Mouse (Mus musculus) myocyte (in vitro differentiated cells): ENCODE results near the gene Heg1.

Source experiments
- CEBPB ChIP-seq: IDR thresholded peaks from 2 replicates; pipeline ENCODE4 v1.6.1; 2011; ENCODE audit warnings: mild to moderate bottlenecking, moderate library complexity; ENCODE audit not compliant: poor library complexity, insufficient read depth, severe bottlenecking
- E2F4 ChIP-seq: IDR thresholded peaks from one replicate; pipeline ENCODE4 v1.6.1; 2011; ENCODE audit warnings: mild to moderate bottlenecking, control low read depth, moderate library complexity; ENCODE audit not compliant: insufficient read depth
- MAX ChIP-seq: IDR thresholded peaks from one replicate; pipeline ENCODE4 v1.6.1; 2011; ENCODE audit warnings: low read depth, mild to moderate bottlenecking, control low read depth
- MYOD1 ChIP-seq, 3 experiments: IDR thresholded peaks; one replicate each; pipeline ENCODE4 v1.6.1; 2011; ENCODE audit warnings: control low read depth in 2 of 3, low read depth in 2 of 3, mild to moderate bottlenecking in 2 of 3, moderate library complexity in 1 of 3; ENCODE audit not compliant: insufficient read length in 2 of 3, control insufficient read depth in 1 of 3
- MYOG ChIP-seq, 3 experiments: IDR thresholded peaks; one replicate each; pipeline ENCODE4 v1.6.1; 2011; ENCODE audit warnings: control low read depth in 2 of 3, low read depth in 2 of 3, mild to moderate bottlenecking in 2 of 3; ENCODE audit not compliant: insufficient read length in 2 of 3, control insufficient read depth in 1 of 3, insufficient read depth in 1 of 3
- POLR2A ChIP-seq: IDR thresholded peaks from one replicate; pipeline ENCODE4 v1.6.1; 2011; ENCODE audit warnings: low read depth, mild to moderate bottlenecking, control low read depth, moderate library complexity; ENCODE audit not compliant: insufficient read length
- POLR2AphosphoS2 ChIP-seq: IDR thresholded peaks from one replicate; pipeline ENCODE4 v1.6.1; 2011; ENCODE audit warnings: low read depth, control low read depth; ENCODE audit not compliant: insufficient read length
- REST ChIP-seq: IDR thresholded peaks from one replicate; pipeline ENCODE4 v1.6.1; 2011; ENCODE audit warnings: mild to moderate bottlenecking, control low read depth, moderate library complexity; ENCODE audit not compliant: insufficient read depth, insufficient read length
- TCF12 ChIP-seq: IDR thresholded peaks from one replicate; pipeline ENCODE4 v1.6.1; 2011; ENCODE audit warnings: mild to moderate bottlenecking, control low read depth; ENCODE audit not compliant: poor library complexity, insufficient read depth, severe bottlenecking
- USF1 ChIP-seq: IDR thresholded peaks from one replicate; pipeline ENCODE4 v1.6.1; 2011; ENCODE audit warnings: low read depth, mild to moderate bottlenecking, control low read depth, moderate library complexity

DNA sequence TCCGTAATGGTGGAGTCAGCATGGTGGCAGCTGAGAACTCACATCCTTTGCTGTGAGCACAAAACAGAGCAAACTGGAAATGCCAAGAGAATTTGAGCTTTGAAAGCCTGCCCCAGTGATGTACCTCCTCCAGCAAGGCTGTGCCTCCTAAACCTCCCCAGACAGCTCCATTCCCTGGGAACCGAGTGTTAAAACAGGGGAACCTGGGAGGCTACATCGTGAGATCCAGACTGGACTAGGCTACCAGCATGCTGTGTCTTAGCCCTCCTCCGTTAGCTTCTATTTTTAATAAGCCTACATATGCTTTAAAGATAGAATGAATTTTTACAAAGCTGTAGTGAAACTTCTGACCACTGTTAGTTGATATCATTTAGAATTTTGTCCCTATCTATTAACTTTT lies 17.7 kb downstream of the Heg1 start:
- TF ChIP-seq USF1: no peak
- TF ChIP-seq POLR2A: no peak
- no peak for TF ChIP-seq REST
- no peak for TF ChIP-seq MYOD1 (IDR thresholded peaks at IDR 0.05; ENCODE audit: control insufficient read depth in 1 of 3, insufficient read length in 2 of 3, low read depth in 2 of 3)
- TF ChIP-seq E2F4: no peak
- TF ChIP-seq POLR2AphosphoS2: no peak
- no peak for TF ChIP-seq MAX
- no peak for TF ChIP-seq MYOG (IDR thresholded peaks at IDR 0.05; ENCODE audit: control insufficient read depth in 1 of 3, insufficient read depth in 1 of 3, insufficient read length in 2 of 3, low read depth in 2 of 3)
- TF ChIP-seq TCF12: no peak
- no peak for TF ChIP-seq CEBPB
